Mouse (Mus musculus): Measurements from ENCODE around the gene Zfp607b. TPM values are rescaled to one million over a fixed set of nuclear protein-coding genes. Genes with fewer than 3 reads are reported as not detected.

Zfp607b gene
- 2.4 and 2.8 TPM in 2 replicates for polyA plus RNA-seq (2015; fragmentation: Nextera tagmentation; extraction: Ambion mirVana)

DNA sequence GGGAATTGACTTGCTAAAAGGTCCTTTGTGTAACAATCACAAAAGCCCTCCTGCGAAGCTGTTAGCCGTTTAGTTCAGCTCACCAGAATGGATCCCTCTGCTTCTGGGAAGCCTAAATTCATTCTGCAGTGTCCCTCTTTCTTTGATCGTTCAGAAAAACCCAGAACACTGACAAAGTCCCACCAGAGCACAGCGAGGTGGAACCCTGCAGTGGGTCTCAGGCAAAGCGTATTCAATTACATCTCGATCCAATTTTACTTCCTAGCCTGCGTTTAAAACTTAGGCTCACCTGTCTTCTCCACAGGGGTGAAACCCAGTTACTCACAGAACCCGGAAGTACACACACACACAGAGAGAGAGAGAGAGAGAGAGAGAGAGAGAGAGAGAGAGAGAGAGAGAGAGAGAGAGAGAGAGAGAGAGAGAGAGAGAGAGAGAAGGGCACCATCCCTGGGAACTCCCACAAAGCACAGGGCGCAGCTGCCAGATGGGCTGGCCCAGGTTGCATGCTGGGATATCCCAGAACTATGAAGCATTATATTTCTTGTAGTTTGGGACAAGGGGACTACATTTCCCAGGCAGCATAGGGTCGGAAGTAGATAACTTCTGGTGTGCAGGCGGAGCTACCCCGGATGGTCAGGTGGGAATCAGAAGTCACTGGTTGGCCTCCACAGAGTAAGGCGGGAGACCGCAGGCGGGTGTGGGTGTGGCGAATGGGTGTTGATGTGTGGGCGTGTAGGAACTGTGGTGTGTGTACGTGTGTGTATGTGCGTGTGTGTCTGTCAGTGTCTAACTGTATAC, at the start of gene Zfp607b:
Gene Zfp607b, plus strand, starts transcription at position 526 of the 798 bp plus-strand sequence.

DNA sequence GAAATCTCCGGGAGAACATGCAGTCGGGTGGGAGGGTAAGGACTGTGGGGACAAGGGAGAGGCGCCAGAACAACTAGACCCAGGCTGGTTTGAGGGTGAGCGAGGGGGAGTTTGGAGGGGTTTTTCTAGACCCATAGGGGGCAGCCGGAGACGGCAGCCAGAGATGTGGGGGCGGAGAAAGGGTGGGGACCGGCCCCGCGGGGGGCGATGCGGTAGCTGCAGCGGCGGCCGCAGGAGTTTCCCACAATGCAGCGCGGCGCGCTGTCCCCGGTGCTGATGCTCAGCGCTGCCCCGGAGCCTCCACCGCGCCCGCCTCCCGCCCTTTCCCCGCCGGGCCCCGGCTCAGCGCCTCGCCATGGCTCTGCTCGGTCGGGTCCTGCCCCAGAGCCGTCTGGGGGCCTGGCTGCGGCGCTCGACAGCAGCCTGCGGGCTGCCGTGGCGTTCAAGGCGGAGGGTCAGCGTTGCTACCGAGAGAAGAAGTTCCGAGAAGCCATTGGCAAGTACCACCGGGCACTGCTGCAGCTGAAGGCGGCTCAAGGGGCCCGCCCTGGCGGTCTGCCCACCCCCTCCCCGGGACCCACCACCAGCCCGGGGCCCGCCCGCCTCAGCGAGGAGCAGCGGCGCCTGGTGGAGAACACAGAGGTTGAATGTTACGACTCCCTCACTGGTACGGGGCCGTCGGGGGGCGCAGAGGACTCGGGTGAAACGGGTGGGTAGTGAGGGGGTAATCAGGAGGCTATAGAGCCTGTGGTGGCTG, 35.3 kb upstream of the Zfp607b start, which contains the start of gene Ttc9b:
Gene Ttc9b, plus strand, starts transcription at position 235 of the 757 bp plus-strand sequence.

GRCm38 (mm10) chr7:27674522-27675221, 14.5 kb upstream of the Zfp607b start, which contains the start of gene Map3k10:
Gene Map3k10, minus strand, starts transcription at chr7:27674598.

GRCm38 (mm10) chr7:27731281-27731883, 42.2 kb downstream of the Zfp607b start, which contains the start of gene Zfp60:
Gene Zfp60, plus strand, starts transcription at chr7:27731389.

Other genes with a start within 250 kb of the Zfp607b start
- gene Sptbn4, start 241.7 kb upstream of the Zfp607b start, polyA plus RNA-seq (2015; fragmentation: Nextera tagmentation; extraction: Ambion mirVana) = 0.12 and 0.18 TPM in 2 replicates
- gene Blvrb, start 241.4 kb upstream of the Zfp607b start, polyA plus RNA-seq (2015; fragmentation: Nextera tagmentation; extraction: Ambion mirVana) = 30.3 and 46.4 TPM in 2 replicates
- gene Sertad3, start 215.6 kb upstream of the Zfp607b start, polyA plus RNA-seq (2015; fragmentation: Nextera tagmentation; extraction: Ambion mirVana) = 20.3 and 21.0 TPM in 2 replicates
- 27.1 and 31.3 TPM in 2 replicates for gene Sertad1, start 202.4 kb upstream of the Zfp607b start, polyA plus RNA-seq (2015; fragmentation: Nextera tagmentation; extraction: Ambion mirVana)
- 9.2 and 10.2 TPM in 2 replicates for gene Prx, start 190.0 kb upstream of the Zfp607b start, polyA plus RNA-seq (2015; fragmentation: Nextera tagmentation; extraction: Ambion mirVana)
- 1.0 and 1.1 TPM in 2 replicates for gene Hipk4, start 166.1 kb upstream of the Zfp607b start, polyA plus RNA-seq (2015; fragmentation: Nextera tagmentation; extraction: Ambion mirVana)
- gene Pld3, start 136.1 kb upstream of the Zfp607b start, polyA plus RNA-seq (2015; fragmentation: Nextera tagmentation; extraction: Ambion mirVana) = 54.0 and 62.4 TPM in 2 replicates
- gene 2310022A10Rik, start 136.1 kb upstream of the Zfp607b start, polyA plus RNA-seq (2015; fragmentation: Nextera tagmentation; extraction: Ambion mirVana) = 96.5 and 111 TPM in 2 replicates
- 116 and 131 TPM in 2 replicates for gene Akt2, start 97.8 kb upstream of the Zfp607b start, polyA plus RNA-seq (2015; fragmentation: Nextera tagmentation; extraction: Ambion mirVana)
- 0.07 TPM in 1 of 2 replicates, not detected in the other for gene Ttc9b, start 35.4 kb upstream of the Zfp607b start, polyA plus RNA-seq (2015; fragmentation: Nextera tagmentation; extraction: Ambion mirVana)
- 2.8 and 5.1 TPM in 2 replicates for gene Map3k10, start 14.7 kb upstream of the Zfp607b start, polyA plus RNA-seq (2015; fragmentation: Nextera tagmentation; extraction: Ambion mirVana)
- gene Zfp60, start 42.0 kb downstream of the Zfp607b start, polyA plus RNA-seq (2015; fragmentation: Nextera tagmentation; extraction: Ambion mirVana) = 8.7 and 10.3 TPM in 2 replicates
- 0.87 and 0.96 TPM in 2 replicates for gene Zfp626, start 117.9 kb downstream of the Zfp607b start, polyA plus RNA-seq (2015; fragmentation: Nextera tagmentation; extraction: Ambion mirVana)
- gene Zfp59, start 149.3 kb downstream of the Zfp607b start, polyA plus RNA-seq (2015; fragmentation: Nextera tagmentation; extraction: Ambion mirVana) = 2.7 and 2.9 TPM in 2 replicates
- 1.8 TPM in 2 replicates for gene Zfp607a, start 168.2 kb downstream of the Zfp607b start, polyA plus RNA-seq (2015; fragmentation: Nextera tagmentation; extraction: Ambion mirVana)
- 3.1 and 3.4 TPM in 2 replicates for gene Zfp974, start 240.1 kb downstream of the Zfp607b start, polyA plus RNA-seq (2015; fragmentation: Nextera tagmentation; extraction: Ambion mirVana)